Mouse (Mus musculus): ENCODE measurements around the gene Kif21b. TPM values are rescaled to one million over a fixed set of nuclear protein-coding genes. Genes with fewer than 3 reads are reported as not detected.

The Kif21b gene
- polyA plus RNA-seq, 1 experiment from 2014 or later = 49.4 TPM

- Histone ChIP-seq H3K9me3 (ENCODE audit: control insufficient read depth, low read length) (no peaks in the 10 kb centered on the region), H3K27ac (peak overlapping the region; percentile 83), H3K36me3 (replicated peaks; ENCODE audit: control insufficient read depth, insufficient read depth) (peaks cover 9% of the 10 kb centered on the region), H3K9ac (peak overlapping the region; percentile 64), H3K4me2 (replicated peaks) (peak overlapping the region; percentile 77), H3K4me1 (replicated peaks; ENCODE audit: control insufficient read depth, insufficient read depth, low read length) (peaks cover 93% of the 10 kb centered on the region), H3K4me3 (replicated peaks; ENCODE audit: low read length) (peak overlapping the region; percentile 33), H3K27me3 (ENCODE audit: control insufficient read depth, insufficient read depth, low read length) (no peaks in the 10 kb centered on the region)
- DNase-seq (ENCODE audit: low spot score) (peak; percentile 70), ATAC-seq (ENCODE audit: low FRiP score) (peak; percentile 51; the same call in 1 of the 2 replicates)
- 1% methylated on average over 32 of the region's 32 CpGs for WGBS
Measured at GRCm38 (mm10) chr1:136139990-136140640, 8.9 kb downstream of the Kif21b start.

GRCm38 (mm10) chr1:136141176-136141950 is 10.2 kb downstream of the Kif21b start:
- Histone ChIP-seq H3K36me3 (replicated peaks; ENCODE audit: control insufficient read depth, insufficient read depth) (peaks cover 21% of the 10 kb centered on the region), H3K4me2 (replicated peaks) (peak overlapping the region; percentile 11; the same call in 1 of the 2 replicates), H3K9ac (no peak overlapping the region), H3K4me1 (replicated peaks; ENCODE audit: control insufficient read depth, insufficient read depth, low read length) (peaks cover 80% of the 10 kb centered on the region), H3K27me3 (ENCODE audit: control insufficient read depth, insufficient read depth, low read length) (no peaks in the 10 kb centered on the region), H3K4me3 (replicated peaks; ENCODE audit: low read length) (no peak overlapping the region), H3K9me3 (ENCODE audit: control insufficient read depth, low read length) (no peaks in the 10 kb centered on the region), H3K27ac (0 out of 2 replicates have a peak overlapping the region, but pooled peaks have one; percentile 58)
- no peak for ATAC-seq (ENCODE audit: low FRiP score)
- no peak for DNase-seq (ENCODE audit: low spot score)
- WGBS = 81% methylated on average over 11 of the region's 11 CpGs

GRCm38 (mm10) chr1:136142336-136142735 is 11.1 kb downstream of the Kif21b start:
- no peaks in the 10 kb centered on the region for H3K27me3 ChIP-seq (ENCODE audit: control insufficient read depth, insufficient read depth, low read length)
- H3K4me2 ChIP-seq (replicated peaks) = peak overlapping the region; percentile 11; the same call in 1 of the 2 replicates
- peaks cover 71% of the 10 kb centered on the region for H3K4me1 ChIP-seq (replicated peaks; ENCODE audit: control insufficient read depth, insufficient read depth, low read length)
- DNase-seq (ENCODE audit: low spot score) = peak; percentile 71
- 8% methylated on average over 6 of the region's 6 CpGs for WGBS
- ATAC-seq (ENCODE audit: low FRiP score) = peak; percentile 56
- no peak overlapping the region for H3K4me3 ChIP-seq (replicated peaks; ENCODE audit: low read length)
- H3K36me3 ChIP-seq (replicated peaks; ENCODE audit: control insufficient read depth, insufficient read depth) = peaks cover 29% of the 10 kb centered on the region
- peak overlapping the region; percentile 58 for H3K27ac ChIP-seq
- H3K9me3 ChIP-seq (ENCODE audit: control insufficient read depth, low read length) = no peaks in the 10 kb centered on the region
- H3K9ac ChIP-seq = 0 out of 2 replicates have a peak overlapping the region, but pooled peaks have one; percentile 12

GRCm38 (mm10) chr1:136143514-136143913 is 12.3 kb downstream of the Kif21b start:
- peaks cover 59% of the 10 kb centered on the region for H3K4me1 ChIP-seq (replicated peaks; ENCODE audit: control insufficient read depth, insufficient read depth, low read length)
- H3K4me3 ChIP-seq (replicated peaks; ENCODE audit: low read length) = no peak overlapping the region
- H3K4me2 ChIP-seq (replicated peaks) = no peak overlapping the region
- ATAC-seq (ENCODE audit: low FRiP score) = no peak
- 43% methylated on average over 10 of the region's 10 CpGs for WGBS
- H3K27me3 ChIP-seq (ENCODE audit: control insufficient read depth, insufficient read depth, low read length) = no peaks in the 10 kb centered on the region
- no peak overlapping the region for H3K9ac ChIP-seq
- H3K9me3 ChIP-seq (ENCODE audit: control insufficient read depth, low read length) = no peaks in the 10 kb centered on the region
- peaks cover 41% of the 10 kb centered on the region for H3K36me3 ChIP-seq (replicated peaks; ENCODE audit: control insufficient read depth, insufficient read depth)
- no peak for DNase-seq (ENCODE audit: low spot score)
- no peak overlapping the region for H3K27ac ChIP-seq

- Histone ChIP-seq H3K4me3 (replicated peaks; ENCODE audit: low read length) (no peak overlapping the region), H3K9me3 (ENCODE audit: control insufficient read depth, low read length) (no peaks in the 10 kb centered on the region), H3K27ac (no peak overlapping the region), H3K9ac (no peak overlapping the region), H3K4me1 (replicated peaks; ENCODE audit: control insufficient read depth, insufficient read depth, low read length) (no peaks in the 10 kb centered on the region), H3K27me3 (ENCODE audit: control insufficient read depth, insufficient read depth, low read length) (no peaks in the 10 kb centered on the region), H3K4me2 (replicated peaks) (no peak overlapping the region), H3K36me3 (replicated peaks; ENCODE audit: control insufficient read depth, insufficient read depth) (peaks cover 98% of the 10 kb centered on the region)
- 69% methylated on average over 9 of the region's 9 CpGs for WGBS
- ATAC-seq (ENCODE audit: low FRiP score) (no peak), DNase-seq (ENCODE audit: low spot score) (no peak)
Measured at GRCm38 (mm10) chr1:136149702-136150101, 18.5 kb downstream of the Kif21b start.

- no peak overlapping the region for H3K27ac ChIP-seq
- 85% methylated on average over 8 of the region's 8 CpGs for WGBS
- ATAC-seq (ENCODE audit: low FRiP score) = no peak
Measured at GRCm38 (mm10) chr1:136151371-136151770, 20.2 kb downstream of the Kif21b start.

GRCm38 (mm10) chr1:136156304-136156703 is 25.1 kb downstream of the Kif21b start:
- Histone ChIP-seq H3K9ac (no peak overlapping the region), H3K4me2 (replicated peaks) (no peak overlapping the region), H3K36me3 (replicated peaks; ENCODE audit: control insufficient read depth, insufficient read depth) (peaks cover 98% of the 10 kb centered on the region), H3K4me3 (replicated peaks; ENCODE audit: low read length) (no peak overlapping the region), H3K27me3 (ENCODE audit: control insufficient read depth, insufficient read depth, low read length) (no peaks in the 10 kb centered on the region), H3K4me1 (replicated peaks; ENCODE audit: control insufficient read depth, insufficient read depth, low read length) (no peaks in the 10 kb centered on the region), H3K27ac (no peak overlapping the region), H3K9me3 (ENCODE audit: control insufficient read depth, low read length) (no peaks in the 10 kb centered on the region)
- DNase-seq (ENCODE audit: low spot score) = no peak
- ATAC-seq (ENCODE audit: low FRiP score) = no peak
- WGBS = 97% methylated on average over 4 of the region's 4 CpGs

More at GRCm38 (mm10) chr1:136151371-136151770, 20.2 kb downstream of the Kif21b start:
- H3K9ac ChIP-seq = no peak overlapping the region
- H3K9me3 ChIP-seq (ENCODE audit: control insufficient read depth, low read length) = no peaks in the 10 kb centered on the region
- no peak overlapping the region for H3K4me2 ChIP-seq (replicated peaks)
- no peaks in the 10 kb centered on the region for H3K4me1 ChIP-seq (replicated peaks; ENCODE audit: control insufficient read depth, insufficient read depth, low read length)
- no peaks in the 10 kb centered on the region for H3K27me3 ChIP-seq (ENCODE audit: control insufficient read depth, insufficient read depth, low read length)
- peaks cover 98% of the 10 kb centered on the region for H3K36me3 ChIP-seq (replicated peaks; ENCODE audit: control insufficient read depth, insufficient read depth)
- H3K4me3 ChIP-seq (replicated peaks; ENCODE audit: low read length) = no peak overlapping the region
- DNase-seq (ENCODE audit: low spot score) = no peak

- Histone ChIP-seq H3K27ac (no peak overlapping the region), H3K4me3 (replicated peaks; ENCODE audit: low read length) (no peak overlapping the region), H3K9ac (no peak overlapping the region), H3K9me3 (ENCODE audit: control insufficient read depth, low read length) (no peaks in the 10 kb centered on the region), H3K36me3 (replicated peaks; ENCODE audit: control insufficient read depth, insufficient read depth) (peaks cover 98% of the 10 kb centered on the region), H3K27me3 (ENCODE audit: control insufficient read depth, insufficient read depth, low read length) (no peaks in the 10 kb centered on the region), H3K4me1 (replicated peaks; ENCODE audit: control insufficient read depth, insufficient read depth, low read length) (no peaks in the 10 kb centered on the region), H3K4me2 (replicated peaks) (no peak overlapping the region)
- DNase-seq (ENCODE audit: low spot score) (no peak), ATAC-seq (ENCODE audit: low FRiP score) (no peak)
- 91% methylated on average over 4 of the region's 4 CpGs for WGBS
Measured at GRCm38 (mm10) chr1:136156951-136157350, 25.8 kb downstream of the Kif21b start.

- no peak overlapping the region for H3K4me3 ChIP-seq (replicated peaks; ENCODE audit: low read length)
- H3K4me2 ChIP-seq (replicated peaks) = no peak overlapping the region
- H3K27me3 ChIP-seq (ENCODE audit: control insufficient read depth, insufficient read depth, low read length) = no peaks in the 10 kb centered on the region
- H3K9ac ChIP-seq = no peak overlapping the region
- WGBS = 49% methylated on average over 11 of the region's 12 CpGs
- no peak overlapping the region for H3K27ac ChIP-seq
- no peak for DNase-seq (ENCODE audit: low spot score)
- no peaks in the 10 kb centered on the region for H3K9me3 ChIP-seq (ENCODE audit: control insufficient read depth, low read length)
- H3K4me1 ChIP-seq (replicated peaks; ENCODE audit: control insufficient read depth, insufficient read depth, low read length) = no peaks in the 10 kb centered on the region
- H3K36me3 ChIP-seq (replicated peaks; ENCODE audit: control insufficient read depth, insufficient read depth) = peaks cover 98% of the 10 kb centered on the region
- ATAC-seq (ENCODE audit: low FRiP score) = no peak
Measured at GRCm38 (mm10) chr1:136159830-136160229, 28.6 kb downstream of the Kif21b start.
